Mouse (Mus musculus): ENCODE results near the gene Smyd3.
"Not testable (repeated sequence)": the region's sequence is repeated elsewhere in the genome, so short reads cannot be mapped to it uniquely, and the experiment has no call there.

Smyd3 gene

DNA sequence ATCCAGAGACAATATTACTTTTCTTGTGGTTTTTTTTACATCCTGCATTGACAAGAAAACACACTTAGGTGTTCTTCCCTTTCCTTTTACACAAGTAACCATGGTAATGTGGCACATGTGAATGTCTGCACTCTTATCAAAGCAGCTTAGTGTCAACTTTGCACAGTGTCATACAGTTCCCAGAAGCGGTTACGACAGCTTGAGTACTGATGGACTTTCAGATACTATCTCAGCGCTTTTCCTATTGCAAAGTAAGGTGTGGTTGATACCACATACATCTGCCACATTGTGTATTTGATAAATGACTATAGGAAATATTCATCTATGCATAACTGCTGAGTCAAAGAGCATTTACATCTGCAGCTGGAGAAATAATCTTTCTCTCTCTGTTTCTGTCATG is 348.1 kb downstream of the Smyd3 start:
- DNase-seq (ENCODE audit: low spot score): no peak

DNA sequence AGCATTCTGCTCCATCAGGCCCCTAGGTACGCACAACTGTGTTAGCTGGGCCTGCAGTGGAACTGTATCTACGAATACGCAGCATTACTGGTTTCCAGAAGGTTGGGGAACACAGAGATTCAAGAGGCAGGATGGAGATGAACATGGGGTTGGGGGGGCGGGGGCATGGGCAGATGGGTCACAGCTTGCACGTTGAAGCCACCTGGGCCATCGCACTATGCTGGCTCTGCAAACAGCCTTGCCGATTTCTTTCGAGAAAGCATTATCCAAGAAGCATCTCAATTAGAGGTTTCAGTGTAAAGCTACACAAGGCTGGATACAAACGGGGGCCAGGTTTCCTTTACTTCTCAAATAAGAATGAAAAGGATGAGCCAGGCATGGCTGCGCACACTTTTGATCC is 348.7 kb downstream of the Smyd3 start:
- DNase-seq (ENCODE audit: low spot score): no peak

DNA sequence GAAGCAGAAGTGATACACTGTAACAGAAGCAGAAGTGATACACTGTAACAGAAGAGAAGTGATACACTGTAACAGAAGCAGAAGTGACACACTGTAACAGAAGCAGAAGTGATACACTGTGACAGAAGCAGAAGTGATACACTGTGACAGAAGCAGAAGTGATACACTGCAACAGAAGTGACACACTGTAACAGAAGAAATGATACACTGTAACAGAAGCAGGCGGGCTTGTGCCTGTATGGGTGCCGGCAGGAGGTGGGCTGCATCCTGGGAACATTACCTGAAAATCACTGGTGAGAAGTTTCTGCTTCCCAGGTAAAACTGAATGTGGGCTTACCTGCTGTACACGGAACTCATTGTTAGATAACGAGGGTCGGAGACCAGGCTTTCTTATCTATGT is 353.6 kb downstream of the Smyd3 start:
- DNase-seq (ENCODE audit: low spot score): not testable (repeated sequence)

- not testable (repeated sequence) for DNase-seq (ENCODE audit: low spot score)
Measured at GRCm38 (mm10) chr1:179162752-179163151, 355.1 kb downstream of the Smyd3 start.

DNA sequence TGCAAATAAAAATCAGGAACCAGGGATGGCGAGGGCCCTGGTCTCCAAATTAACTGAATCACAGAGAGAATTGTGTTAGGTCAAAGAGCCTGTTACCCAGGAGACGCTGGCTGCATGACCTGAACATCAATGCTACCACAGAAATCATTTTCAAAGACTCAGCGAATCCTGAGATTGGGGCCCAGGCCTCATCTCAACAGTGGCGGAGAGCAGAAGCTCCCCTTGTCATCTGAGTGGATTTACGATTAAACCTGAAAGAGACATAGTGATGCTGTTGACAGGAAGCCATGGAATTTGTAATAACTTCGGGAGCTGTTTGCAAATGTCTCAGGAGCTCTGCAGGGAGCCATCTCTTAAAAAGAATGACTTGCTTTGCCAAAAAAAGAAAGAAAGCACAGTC is 355.9 kb downstream of the Smyd3 start:
- DNase-seq (ENCODE audit: low spot score): no peak

DNA sequence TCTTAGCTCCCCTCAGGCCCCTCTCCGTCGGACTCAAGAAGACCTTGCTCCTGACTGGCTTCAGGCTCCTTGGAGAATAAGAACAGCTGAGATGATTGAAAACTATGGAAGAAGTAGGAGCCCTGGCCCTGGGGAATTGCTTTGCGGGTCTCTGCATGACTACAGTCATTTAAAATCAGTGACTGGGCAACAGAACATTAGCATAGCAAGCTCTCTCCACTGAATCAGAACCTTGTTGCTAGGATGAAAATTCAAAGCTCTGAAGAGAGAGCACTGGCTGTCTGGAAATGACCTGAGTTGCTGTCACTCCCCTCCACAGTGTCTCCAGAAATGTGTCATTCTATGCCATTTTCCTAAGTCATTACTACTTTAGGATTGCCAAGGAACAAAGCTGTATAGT is 357.1 kb downstream of the Smyd3 start:
- DNase-seq (ENCODE audit: low spot score): no peak

- DNase-seq (ENCODE audit: low spot score): no peak
Measured at GRCm38 (mm10) chr1:179152376-179152775, 365.5 kb downstream of the Smyd3 start.

DNA sequence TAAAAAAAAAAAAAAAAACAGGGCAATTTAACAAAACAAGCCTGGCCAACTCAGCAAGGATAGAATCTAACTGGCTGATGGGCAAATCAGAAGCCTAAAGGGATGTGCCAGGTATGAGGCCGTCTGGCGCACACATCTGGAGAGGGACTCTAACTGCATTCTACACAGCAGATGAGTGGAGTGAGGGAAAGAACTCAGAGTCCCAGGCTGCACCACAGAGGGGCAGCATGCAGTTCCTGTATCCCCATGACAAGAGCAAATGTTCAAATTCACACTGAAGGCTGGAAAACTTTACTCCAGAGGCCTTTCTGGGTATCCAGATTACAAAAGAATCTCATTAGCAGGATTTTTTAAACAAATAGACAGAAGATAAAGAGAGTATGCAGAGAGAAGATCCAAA is 366.6 kb downstream of the Smyd3 start:
- no peak for DNase-seq (ENCODE audit: low spot score)

DNA sequence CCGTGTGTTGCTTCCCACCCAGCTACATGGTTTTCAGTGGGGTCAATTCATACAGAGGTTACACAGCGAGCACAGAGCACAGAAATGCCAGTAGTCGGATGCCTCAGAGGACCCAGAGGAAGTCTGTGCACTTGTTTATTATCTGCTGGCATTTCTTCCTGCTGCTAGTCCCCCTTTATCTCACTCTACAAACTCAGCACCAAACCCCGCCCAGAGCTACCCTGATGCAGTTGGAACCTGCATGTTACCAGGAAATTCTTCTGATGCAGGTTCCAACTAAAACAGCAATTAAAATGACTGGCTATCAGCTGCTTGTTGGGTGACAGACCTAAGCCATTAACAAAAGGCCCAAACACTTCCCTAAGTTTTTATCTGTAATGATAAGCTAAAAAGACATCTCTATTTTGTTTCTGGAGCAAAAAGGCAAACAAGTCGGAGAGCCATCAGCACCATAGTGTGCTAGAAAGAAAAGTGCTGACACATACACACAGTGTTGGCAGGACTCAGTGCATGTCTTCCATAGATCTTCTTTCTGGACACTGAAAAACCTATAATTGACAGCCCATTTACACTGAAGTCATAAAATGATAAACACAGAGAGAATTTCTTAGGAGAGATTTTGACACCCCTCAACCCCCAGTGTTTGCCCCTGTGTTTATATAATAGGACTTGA is 368.2 kb downstream of the Smyd3 start:
- DNase-seq (ENCODE audit: low spot score): no peak

DNA sequence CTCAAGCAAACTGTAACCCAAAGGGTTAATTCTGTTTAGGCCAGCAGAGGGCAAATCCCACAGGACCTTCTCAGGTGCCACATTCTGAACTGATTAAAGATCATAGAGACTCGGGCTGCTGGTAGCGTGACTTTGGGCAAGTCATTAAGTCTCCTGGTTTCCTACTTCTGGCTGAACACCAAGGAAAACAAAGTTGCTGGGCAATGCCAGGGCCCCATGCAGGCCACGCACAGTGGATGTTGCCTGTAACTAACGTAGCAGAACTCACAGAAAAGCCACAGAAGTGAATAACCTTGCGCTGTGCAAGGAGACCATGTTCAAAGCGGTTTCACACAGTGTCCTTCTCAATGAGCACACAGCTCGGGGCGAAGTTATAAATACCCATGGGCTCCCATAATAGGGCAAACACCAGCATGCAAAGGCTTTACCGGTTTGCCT is 371.1 kb downstream of the Smyd3 start:
- no peak for DNase-seq (ENCODE audit: low spot score)

DNA sequence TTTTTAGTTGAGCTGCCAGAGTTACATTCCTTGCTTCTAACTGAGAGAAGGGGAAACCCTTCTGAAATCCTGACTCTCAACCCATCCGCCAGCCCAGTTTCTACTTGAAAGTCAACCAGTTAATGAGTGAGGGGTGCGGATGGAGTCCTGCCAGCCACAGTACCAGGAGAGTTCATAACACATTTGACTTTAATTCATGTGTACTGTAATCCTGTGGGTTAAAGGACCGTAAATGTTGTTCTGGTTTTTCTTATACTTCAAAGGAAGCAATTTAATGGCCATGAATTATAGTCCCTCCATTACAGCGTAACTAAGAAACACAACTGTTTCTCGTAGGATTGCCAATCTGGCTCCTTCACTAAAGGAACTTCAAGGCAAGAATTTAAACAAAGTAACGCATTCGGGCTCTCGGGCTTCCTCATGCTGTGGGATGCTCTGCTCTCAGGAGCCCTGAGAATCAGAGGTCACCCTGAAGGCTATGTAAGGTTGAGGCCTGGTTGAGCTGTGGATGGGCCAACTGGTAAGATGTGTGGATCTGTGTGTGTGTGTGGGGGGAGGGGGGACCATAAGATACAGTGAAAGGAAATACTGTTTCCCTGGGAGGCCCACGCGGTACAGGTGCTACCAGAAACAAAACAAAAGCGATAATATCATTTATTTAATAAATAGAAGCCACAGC is 374.5 kb downstream of the Smyd3 start:
- DNase-seq (ENCODE audit: low spot score): no peak

GRCm38 (mm10) chr1:179142177-179142576 is 375.7 kb downstream of the Smyd3 start:
- DNase-seq (ENCODE audit: low spot score): peak; percentile 49

- DNase-seq (ENCODE audit: low spot score): no peak
Measured at GRCm38 (mm10) chr1:179141071-179141650, 376.7 kb downstream of the Smyd3 start.

- DNase-seq (ENCODE audit: low spot score): no peak
Measured at GRCm38 (mm10) chr1:179137145-179137477, 380.7 kb downstream of the Smyd3 start.

- peak; percentile 53 for DNase-seq (ENCODE audit: low spot score)
Measured at GRCm38 (mm10) chr1:179136461-179137144, 381.2 kb downstream of the Smyd3 start.

GRCm38 (mm10) chr1:179129995-179130394 is 387.8 kb downstream of the Smyd3 start:
- no peak for DNase-seq (ENCODE audit: low spot score)

GRCm38 (mm10) chr1:179126287-179126686 is 391.6 kb downstream of the Smyd3 start:
- no peak for DNase-seq (ENCODE audit: low spot score)

- no peak for DNase-seq (ENCODE audit: low spot score)
Measured at GRCm38 (mm10) chr1:179122476-179123229, 395.2 kb downstream of the Smyd3 start.

DNA sequence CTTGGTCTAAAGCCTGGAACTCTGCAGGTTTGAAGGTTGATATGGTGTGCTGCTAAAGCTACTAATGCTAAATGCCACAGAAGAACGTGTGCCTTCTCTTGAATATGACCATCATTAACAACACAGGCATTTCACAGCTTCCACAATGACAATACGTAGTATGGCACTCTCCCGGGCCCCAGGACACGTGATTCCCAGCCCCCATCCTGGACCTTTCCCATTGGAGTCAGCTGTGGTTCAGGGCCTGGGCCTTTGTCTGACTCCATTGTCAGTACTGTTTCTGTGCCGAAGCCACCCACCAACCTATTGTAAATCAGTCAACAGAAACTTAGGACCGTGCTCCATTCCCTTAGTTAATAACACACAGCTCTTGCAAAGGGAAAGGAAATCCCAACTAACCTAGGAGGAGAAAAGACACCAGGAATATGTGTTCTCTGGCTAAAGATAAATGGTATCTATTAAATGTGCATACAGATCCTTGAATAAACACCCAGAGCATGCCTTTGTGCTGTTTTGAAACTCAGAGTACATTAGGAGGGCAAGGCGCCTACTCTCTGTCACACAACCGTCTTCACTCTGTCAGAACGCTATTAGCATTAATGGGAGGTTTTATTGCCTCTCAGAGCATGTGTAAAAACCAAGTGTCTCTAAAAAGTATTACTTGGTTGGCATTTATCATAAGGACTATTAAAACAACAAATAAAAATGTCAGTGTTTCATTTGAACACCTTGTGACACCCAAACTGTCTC is 397.4 kb downstream of the Smyd3 start:
- no peak for DNase-seq (ENCODE audit: low spot score)

GRCm38 (mm10) chr1:179118673-179119072 is 399.2 kb downstream of the Smyd3 start:
- DNase-seq (ENCODE audit: low spot score): no peak

All from ovary, postnatal 14 days (tissue).